Mouse (Mus musculus): ENCODE results near the gene Prima1.

DNA sequence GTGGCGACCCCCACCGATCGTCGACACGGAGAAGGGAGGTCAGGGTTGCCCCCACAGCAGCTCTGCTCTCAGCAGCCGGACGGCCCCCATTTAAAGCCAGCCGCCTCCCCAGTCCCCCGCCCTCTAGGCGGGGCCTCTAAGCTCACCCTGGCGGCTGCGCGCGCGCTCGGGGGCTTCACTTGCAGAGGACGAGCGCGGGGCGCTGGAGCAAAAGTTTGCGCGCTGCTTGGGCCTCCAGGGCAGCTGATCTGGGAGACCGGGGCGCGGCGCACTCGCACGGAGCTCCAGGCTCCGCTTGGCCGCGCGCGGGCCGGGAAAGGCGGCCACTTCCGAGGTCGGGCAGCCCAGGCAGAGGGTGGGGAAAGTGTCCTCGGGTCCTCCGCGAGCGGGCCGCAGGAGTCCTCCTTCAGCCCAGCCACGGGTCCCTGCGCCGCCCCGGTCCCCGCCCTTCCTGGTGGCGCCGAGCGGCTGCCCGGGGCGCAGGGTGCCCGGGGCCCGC lies at the start of gene Prima1:
- TF ChIP-seq CTCF (IDR thresholded peaks at IDR 0.05 in 2 of 3, conservative IDR thresholded peaks at IDR 0.05 in 1 of 3; ENCODE audit: control insufficient read depth in 1 of 3, insufficient read depth in 1 of 3, low read depth in 2 of 3, low read length in 3 of 3, poor library complexity in 1 of 3, severe bottlenecking in 1 of 3) (no peak), MAFK (IDR thresholded peaks at IDR 0.05; ENCODE audit: borderline replicate concordance, low read depth, low read length) (no peak), NRF1 (IDR thresholded peaks at IDR 0.05; ENCODE audit: insufficient read depth, low read depth, low read length, poor library complexity, severe bottlenecking) (no peak), UBTF (IDR thresholded peaks at IDR 0.05; ENCODE audit: borderline replicate concordance, insufficient read depth, low read depth, low read length) (no peak), EP300 (IDR thresholded peaks at IDR 0.05; ENCODE audit: low read depth in 1 of 2, low read length in 2 of 2) (no peak), NELFE (IDR thresholded peaks at IDR 0.05; ENCODE audit: low read depth, low read length) (no peak)
